Mouse (Mus musculus): ENCODE measurements around the gene Ctxn2. TPM values are rescaled to one million over a fixed set of nuclear protein-coding genes. Genes with fewer than 3 reads are reported as not detected.

Ctxn2 gene
- total and polyA plus RNA-seq, 3 experiments, result not detected

- Histone ChIP-seq H3K4me3 (replicated peaks in 1 of 3; ENCODE audit: low read depth in 2 of 3, low read length in 2 of 3, poor library complexity in 1 of 3) (no peak within 1 kb of the TSS), H3K27me3 (replicated peaks) (no peaks in the 10 kb centered on the region), H3K4me2 (ENCODE audit: insufficient read depth, low read depth, poor library complexity, severe bottlenecking) (no peak within 1 kb of the TSS), H3K4me1 (ENCODE audit: control insufficient read depth in 1 of 2, insufficient read depth in 2 of 2) (no peaks in the 10 kb centered on the region), H3K79me2 (replicated peaks; ENCODE audit: control insufficient read depth, extremely low read depth, insufficient read depth, poor library complexity, severe bottlenecking) (no peaks in the 10 kb centered on the region), H3K9ac (ENCODE audit: insufficient read depth, low read depth) (no peak within 1 kb of the TSS), H3K36me3 (replicated peaks in 1 of 2; ENCODE audit: control insufficient read depth in 1 of 2, insufficient read depth in 1 of 2, low read length in 1 of 2) (no peaks in the 10 kb centered on the region), H3K27ac (ENCODE audit: insufficient read depth, low read depth) (no peak within 1 kb of the TSS), H3K9me3 (replicated peaks; ENCODE audit: low read length) (peaks cover 13% of the 10 kb centered on the region)
- in situ Hi-C loops (cut with MboI; ENCODE audit: low pct_ligation_motif_present, low pct_unique_long_range_greater_than_20kb, low sequenced_read_pairs) (no loop called here), dilution Hi-C loops (cut with MboI; ENCODE audit: extremely low pct_ligation_motif_present, extremely low pct_unique_long_range_greater_than_20kb, low sequenced_read_pairs) (no loop called here)
- no peak for TF ChIP-seq ELF1 (IDR thresholded peaks at IDR 0.05; ENCODE audit: low read depth, low read length)
- no peak for TF ChIP-seq TBP (conservative IDR thresholded peaks at IDR 0.05; ENCODE audit: low read depth, low read length)
- TF ChIP-seq CHD2 (IDR thresholded peaks at IDR 0.05; ENCODE audit: low read length), result no peak
- no peak for TF ChIP-seq EP300 (IDR thresholded peaks at IDR 0.05; ENCODE audit: low read length)
- no peak for TF ChIP-seq JUN (IDR thresholded peaks at IDR 0.05; ENCODE audit: insufficient read depth, low read depth, low read length)
- no peak for TF ChIP-seq SIN3A (IDR thresholded peaks at IDR 0.05; ENCODE audit: low read length)
- no peak for TF ChIP-seq UBTF (IDR thresholded peaks at IDR 0.05; ENCODE audit: low read depth, low read length)
- no peak for TF ChIP-seq SMC3 (IDR thresholded peaks at IDR 0.05; ENCODE audit: low read depth, low read length)
- no peak for TF ChIP-seq MAZ (IDR thresholded peaks at IDR 0.05; ENCODE audit: low read depth, low read length)
- TF ChIP-seq POLR2AphosphoS2 (IDR thresholded peaks at IDR 0.05; ENCODE audit: low read depth, low read length), result no peak
- TF ChIP-seq MAX (IDR thresholded peaks at IDR 0.05; ENCODE audit: low read length), result no peak
- TF ChIP-seq POLR2A (IDR thresholded peaks at IDR 0.05; ENCODE audit: low read depth, low read length), result no peak
- no peak for TF ChIP-seq RCOR1 (conservative IDR thresholded peaks at IDR 0.05; ENCODE audit: low read depth, low read length)
- no peak for TF ChIP-seq ZMIZ1 (IDR thresholded peaks at IDR 0.05; ENCODE audit: low read depth, low read length)
- TF ChIP-seq MYC (IDR thresholded peaks at IDR 0.05; ENCODE audit: low read depth, low read length), result no peak
- TF ChIP-seq ETS1 (conservative IDR thresholded peaks at IDR 0.05; ENCODE audit: low read depth, low read length), result no peak
- no peak for DNase-seq (ENCODE audit: extremely low read depth)
Measured at GRCm38 (mm10) chr2:125123477-125123852, 13.0 kb upstream of the Ctxn2 start, which contains the start of gene Myef2. TSS of gene Myef2 (minus strand) at chr2:125123661.

GRCm38 (mm10) chr2:125125824-125126223 lies 10.7 kb upstream of the Ctxn2 start:
- Histone ChIP-seq H3K4me3 (replicated peaks in 1 of 3; ENCODE audit: low read depth in 2 of 3, low read length in 2 of 3, poor library complexity in 1 of 3) (no peak overlapping the region), H3K27me3 (replicated peaks) (no peaks in the 10 kb centered on the region), H3K36me3 (replicated peaks in 1 of 2; ENCODE audit: control insufficient read depth in 1 of 2, insufficient read depth in 1 of 2, low read length in 1 of 2) (no peaks in the 10 kb centered on the region), H3K4me1 (ENCODE audit: control insufficient read depth in 1 of 2, insufficient read depth in 2 of 2) (no peaks in the 10 kb centered on the region), H3K9me3 (replicated peaks; ENCODE audit: low read length) (peaks cover 15% of the 10 kb centered on the region), H3K79me2 (replicated peaks; ENCODE audit: control insufficient read depth, extremely low read depth, insufficient read depth, poor library complexity, severe bottlenecking) (no peaks in the 10 kb centered on the region), H3K9ac (ENCODE audit: insufficient read depth, low read depth) (no peak overlapping the region), H3K27ac (ENCODE audit: insufficient read depth, low read depth) (no peak overlapping the region), H3K4me2 (ENCODE audit: insufficient read depth, low read depth, poor library complexity, severe bottlenecking) (no peak overlapping the region)
- DNase-seq (ENCODE audit: extremely low read depth), result no peak
- no peak for TF ChIP-seq CHD2 (IDR thresholded peaks at IDR 0.05; ENCODE audit: low read length)
- no peak for TF ChIP-seq NELFE (IDR thresholded peaks at IDR 0.05; ENCODE audit: low read depth, low read length)
- TF ChIP-seq MAX (IDR thresholded peaks at IDR 0.05; ENCODE audit: low read length), result no peak
- TF ChIP-seq MAFK (IDR thresholded peaks at IDR 0.05; ENCODE audit: insufficient replicate concordance, low read length), result no peak
- TF ChIP-seq UBTF (IDR thresholded peaks at IDR 0.05; ENCODE audit: low read depth, low read length), result no peak
- no peak for TF ChIP-seq ELF1 (IDR thresholded peaks at IDR 0.05; ENCODE audit: low read depth, low read length)
- TF ChIP-seq USF1 (IDR thresholded peaks at IDR 0.05; ENCODE audit: low read depth, low read length), result no peak
- TF ChIP-seq SMC3 (IDR thresholded peaks at IDR 0.05; ENCODE audit: low read depth, low read length), result no peak
- no peak for TF ChIP-seq CHD1 (IDR thresholded peaks at IDR 0.05; ENCODE audit: low read depth, low read length)
- TF ChIP-seq NRF1 (IDR thresholded peaks at IDR 0.05; ENCODE audit: low read depth, low read length), result no peak
- TF ChIP-seq MYC (IDR thresholded peaks at IDR 0.05; ENCODE audit: low read depth, low read length), result no peak
- no peak for TF ChIP-seq MXI1 (IDR thresholded peaks at IDR 0.05; ENCODE audit: low read depth, low read length)
- no peak for TF ChIP-seq BHLHE40 (IDR thresholded peaks at IDR 0.05; ENCODE audit: low read depth, low read length)
- TF ChIP-seq EP300 (IDR thresholded peaks at IDR 0.05; ENCODE audit: low read length), result no peak
- in situ Hi-C loops (cut with MboI; ENCODE audit: low pct_ligation_motif_present, low pct_unique_long_range_greater_than_20kb, low sequenced_read_pairs), result no loop called here
- dilution Hi-C loops (cut with MboI; ENCODE audit: extremely low pct_ligation_motif_present, extremely low pct_unique_long_range_greater_than_20kb, low sequenced_read_pairs), result no loop called here
